Mouse (Mus musculus): ENCODE data around the gene Nrip2. TPM values are rescaled to one million over a fixed set of nuclear protein-coding genes. Genes with fewer than 3 reads are reported as not detected.
A peak's percentile ranks its signal among the peaks of the same experiment; 100 is the strongest.

Nrip2 gene
- polyA plus RNA-seq, 1 experiment from 2014 or later, result 5.3 TPM

DNA sequence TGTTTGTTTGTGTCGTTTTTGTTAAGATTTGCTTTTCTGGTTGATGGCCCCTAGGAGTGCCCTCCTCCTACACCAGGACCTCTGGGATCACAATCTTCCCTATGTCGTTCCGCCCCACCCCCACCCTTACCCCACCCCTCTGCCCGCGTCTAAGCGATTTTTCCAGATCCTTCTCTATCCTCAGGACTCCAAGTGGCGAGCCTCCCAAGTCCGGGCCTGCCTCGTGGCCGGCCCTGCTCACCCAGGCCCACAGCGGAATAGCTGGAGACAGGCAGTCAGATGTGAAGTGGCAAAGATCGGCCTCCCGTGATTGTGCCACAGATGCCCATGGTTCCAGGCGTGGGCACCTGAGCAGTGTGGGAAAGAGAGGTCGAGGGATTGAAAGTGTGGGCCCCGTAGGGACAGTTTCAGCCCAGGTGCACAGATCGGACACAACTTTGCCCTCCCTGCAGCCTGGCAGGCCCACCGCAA, 39.8 kb downstream of the Nrip2 start:
- Histone ChIP-seq H3K9ac (peak overlapping the region; percentile 39; the same call in 1 of the 2 replicates), H3K27ac (peak overlapping the region; percentile 95), H3K9me3 (no peaks in the 10 kb centered on the region), H3K4me1 (peaks cover 7% of the 10 kb centered on the region; the same call in 1 of the 2 replicates), H3K4me3 (replicated peaks) (peak overlapping the region; percentile 92), H3K4me2 (peak overlapping the region; percentile 71), H3K27me3 (replicated peaks) (no peaks in the 10 kb centered on the region), H3K36me3 (peaks cover 20% of the 10 kb centered on the region)
- ATAC-seq (ENCODE audit: insufficient read depth, low FRiP score, low read depth), result peak; percentile 30; the same call in 1 of the 2 replicates
- WGBS, result 23% methylated on average over 18 of the region's 18 CpGs

DNA sequence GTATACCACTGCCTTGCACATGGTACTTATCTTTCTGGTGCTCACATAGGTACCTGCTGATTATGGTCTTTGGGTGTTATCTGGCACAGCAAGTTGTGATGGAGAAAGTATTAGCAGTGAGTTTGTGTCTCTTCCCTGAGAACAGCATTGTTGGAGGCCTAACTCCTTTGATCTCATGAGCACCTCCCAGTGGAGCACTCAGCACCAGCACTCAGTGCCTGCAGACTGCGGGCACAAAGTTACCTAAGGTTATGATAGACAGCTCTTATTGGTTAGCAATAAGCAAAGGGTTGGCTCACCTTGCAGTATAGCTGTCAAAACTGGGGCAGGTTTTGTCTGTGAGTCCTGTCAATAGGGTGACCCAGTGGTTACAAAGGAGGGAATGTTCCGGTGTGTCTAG, 41.1 kb downstream of the Nrip2 start:
- H3K4me3 ChIP-seq (replicated peaks), result no peak overlapping the region
- H3K27me3 ChIP-seq (replicated peaks), result no peaks in the 10 kb centered on the region
- no peak for ATAC-seq (ENCODE audit: insufficient read depth, low FRiP score, low read depth)
- no peak overlapping the region for H3K27ac ChIP-seq
- no peaks in the 10 kb centered on the region for H3K9me3 ChIP-seq
- H3K4me2 ChIP-seq, result no peak overlapping the region
- H3K9ac ChIP-seq, result no peak overlapping the region
- H3K4me1 ChIP-seq, result peaks cover 7% of the 10 kb centered on the region; the same call in 1 of the 2 replicates
- WGBS, result 91% methylated on average over 2 of the region's 2 CpGs
- H3K36me3 ChIP-seq, result peaks cover 7% of the 10 kb centered on the region

DNA sequence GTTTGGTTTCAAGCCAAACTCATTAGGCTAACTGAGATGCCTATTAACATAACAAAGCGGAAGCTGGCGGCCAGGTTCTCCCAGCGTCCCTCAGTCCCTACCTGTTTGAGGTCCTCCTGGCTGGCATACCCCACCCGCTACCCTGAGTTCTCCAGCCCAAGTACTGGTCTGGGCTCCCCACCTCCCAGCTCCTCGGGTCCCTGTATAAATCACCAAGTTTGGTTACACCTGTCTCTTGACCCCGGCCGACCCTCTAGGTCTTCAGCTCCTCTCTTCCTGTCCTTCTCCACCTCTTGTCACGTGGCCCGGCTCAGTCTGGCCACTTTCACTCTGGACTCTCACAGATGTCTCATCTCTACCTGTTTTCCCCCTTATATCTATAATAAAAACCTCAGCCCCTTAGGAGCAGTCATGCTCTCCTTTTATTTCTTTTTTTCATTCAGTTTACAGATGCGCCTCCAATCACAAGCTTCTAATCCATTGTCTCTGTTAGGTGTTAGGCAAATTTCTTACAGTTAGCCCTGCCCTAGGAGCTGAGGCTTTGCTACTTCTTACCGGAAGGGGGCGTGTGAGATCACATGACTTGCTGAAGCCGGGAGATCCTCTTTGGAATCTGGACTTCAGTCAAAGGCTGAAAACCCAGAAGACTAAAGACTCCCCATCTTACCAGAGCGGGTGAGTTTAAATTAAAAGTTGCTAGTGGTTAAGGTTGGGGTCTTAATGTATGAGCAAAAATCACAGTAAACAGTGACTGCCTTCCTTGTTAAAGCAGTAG, 46.9 kb downstream of the Nrip2 start:
- H3K9ac ChIP-seq, result no peak overlapping the region
- ATAC-seq (ENCODE audit: insufficient read depth, low FRiP score, low read depth), result peak; percentile 68

DNA sequence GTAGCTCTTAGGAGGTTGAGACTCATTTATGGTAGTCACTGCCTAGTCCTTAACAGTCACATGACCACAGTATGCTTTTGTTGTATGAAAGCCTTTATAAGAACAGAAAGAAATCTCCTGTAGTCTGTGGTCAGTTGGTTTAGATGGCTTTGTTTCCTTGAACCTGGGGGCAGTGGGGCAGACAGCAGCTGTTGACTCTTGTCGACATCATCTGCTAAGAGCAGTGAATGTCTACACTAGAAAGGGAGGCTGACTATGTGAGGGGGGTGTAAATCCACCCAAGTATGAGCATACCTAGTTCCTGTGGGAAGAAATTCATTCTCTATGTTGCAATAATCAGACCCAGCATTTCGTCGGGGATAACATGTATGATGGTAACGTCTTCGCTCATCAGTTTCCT, 48.0 kb downstream of the Nrip2 start:
- no peak overlapping the region for H3K9ac ChIP-seq
- ATAC-seq (ENCODE audit: insufficient read depth, low FRiP score, low read depth), result no peak
- H3K4me1 ChIP-seq, result 0 out of 2 replicates have a peak, but pooled peaks cover 4% of the 10 kb centered on the region
- H3K27me3 ChIP-seq (replicated peaks), result no peaks in the 10 kb centered on the region
- H3K4me3 ChIP-seq (replicated peaks), result no peak overlapping the region
- H3K9me3 ChIP-seq, result no peaks in the 10 kb centered on the region
- no peaks in the 10 kb centered on the region for H3K36me3 ChIP-seq
- 95% methylated on average over 5 of the region's 5 CpGs for WGBS
- no peak overlapping the region for H3K4me2 ChIP-seq
- no peak overlapping the region for H3K27ac ChIP-seq

More for the DNA sequence above, 46.9 kb downstream of the Nrip2 start:
- H3K27me3 ChIP-seq (replicated peaks), result no peaks in the 10 kb centered on the region
- 0 out of 2 replicates have a peak, but pooled peaks cover 4% of the 10 kb centered on the region for H3K4me1 ChIP-seq
- H3K36me3 ChIP-seq, result no peaks in the 10 kb centered on the region
- WGBS, result 15% methylated on average over 14 of the region's 14 CpGs
- H3K4me2 ChIP-seq, result peak overlapping the region; percentile 41
- peak overlapping the region; percentile 16 for H3K4me3 ChIP-seq (replicated peaks)
- H3K27ac ChIP-seq, result no peak overlapping the region
- no peaks in the 10 kb centered on the region for H3K9me3 ChIP-seq

- H3K27ac ChIP-seq, result no peak overlapping the region
- no peaks in the 10 kb centered on the region for H3K4me1 ChIP-seq
- H3K27me3 ChIP-seq (replicated peaks), result no peaks in the 10 kb centered on the region
- no peaks in the 10 kb centered on the region for H3K9me3 ChIP-seq
- H3K4me2 ChIP-seq, result no peak overlapping the region
- no peak overlapping the region for H3K9ac ChIP-seq
- 62% methylated on average over 12 of the region's 12 CpGs for WGBS
- no peak overlapping the region for H3K4me3 ChIP-seq (replicated peaks)
- no peak for ATAC-seq (ENCODE audit: insufficient read depth, low FRiP score, low read depth)
- H3K36me3 ChIP-seq, result no peaks in the 10 kb centered on the region
Observed at GRCm38 (mm10) chr6:128455835-128456605, 56.9 kb downstream of the Nrip2 start.

GRCm38 (mm10) chr6:128457186-128457585, 58.1 kb downstream of the Nrip2 start:
- Histone ChIP-seq H3K4me1 (no peaks in the 10 kb centered on the region), H3K27me3 (replicated peaks) (no peaks in the 10 kb centered on the region), H3K4me2 (no peak overlapping the region), H3K9me3 (no peaks in the 10 kb centered on the region), H3K27ac (no peak overlapping the region), H3K9ac (no peak overlapping the region), H3K36me3 (no peaks in the 10 kb centered on the region), H3K4me3 (replicated peaks) (no peak overlapping the region)
- WGBS, result 78% methylated on average over 5 of the region's 5 CpGs
- no peak for ATAC-seq (ENCODE audit: insufficient read depth, low FRiP score, low read depth)

GRCm38 (mm10) chr6:128460321-128460720, 61.2 kb downstream of the Nrip2 start:
- Histone ChIP-seq H3K27me3 (replicated peaks) (no peaks in the 10 kb centered on the region), H3K27ac (no peak overlapping the region), H3K4me1 (no peaks in the 10 kb centered on the region), H3K4me2 (no peak overlapping the region), H3K36me3 (no peaks in the 10 kb centered on the region), H3K9me3 (no peaks in the 10 kb centered on the region), H3K4me3 (replicated peaks) (no peak overlapping the region), H3K9ac (no peak overlapping the region)
- 50% methylated on average over 2 of the region's 2 CpGs for WGBS
- ATAC-seq (ENCODE audit: insufficient read depth, low FRiP score, low read depth), result no peak

DNA sequence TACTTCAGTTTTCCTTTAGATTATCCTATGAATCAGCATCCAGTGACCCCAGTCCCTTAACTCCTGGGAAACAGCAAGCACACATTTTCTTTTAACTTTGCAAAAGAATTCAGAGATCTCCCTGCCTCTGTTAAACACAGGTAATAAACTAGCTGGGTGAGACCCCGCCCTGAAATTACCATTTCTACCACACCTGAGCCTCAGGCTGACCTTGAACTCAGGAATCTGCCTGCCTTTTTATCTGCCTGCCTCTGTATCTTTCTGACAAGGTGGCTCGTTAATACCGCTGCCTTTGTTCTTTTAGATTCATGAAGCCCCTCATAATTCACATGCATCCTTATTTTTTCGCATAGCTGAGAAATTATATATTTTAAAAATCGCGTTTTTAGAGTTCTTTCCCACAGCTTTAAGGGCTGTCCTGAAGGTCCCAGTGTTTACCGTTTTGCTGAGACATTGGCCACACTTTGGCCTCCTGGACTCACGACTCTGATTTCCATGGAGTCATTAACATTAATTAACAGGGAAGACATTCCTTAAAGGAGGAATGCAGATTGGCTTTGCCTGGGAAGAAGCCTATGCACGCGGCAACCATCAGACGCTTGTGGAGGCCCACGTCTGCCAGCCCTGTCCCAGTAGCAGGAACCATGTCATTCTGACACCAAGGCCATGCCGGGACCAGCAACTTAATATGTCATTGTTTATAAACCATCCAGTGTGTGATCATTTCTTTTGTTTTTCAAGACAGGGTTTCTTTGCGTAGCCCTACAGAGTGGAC, 61.8 kb downstream of the Nrip2 start:
- ATAC-seq (ENCODE audit: insufficient read depth, low FRiP score, low read depth), result no peak
- 83% methylated on average over 14 of the region's 14 CpGs for WGBS
- H3K4me2 ChIP-seq, result no peak overlapping the region
- H3K4me1 ChIP-seq, result no peaks in the 10 kb centered on the region
- no peaks in the 10 kb centered on the region for H3K27me3 ChIP-seq (replicated peaks)
- no peak overlapping the region for H3K4me3 ChIP-seq (replicated peaks)
- no peaks in the 10 kb centered on the region for H3K36me3 ChIP-seq
- no peak overlapping the region for H3K9ac ChIP-seq
- no peak overlapping the region for H3K27ac ChIP-seq
- H3K9me3 ChIP-seq, result no peaks in the 10 kb centered on the region

- H3K9ac ChIP-seq, result no peak overlapping the region
- no peak overlapping the region for H3K4me3 ChIP-seq (replicated peaks)
- H3K36me3 ChIP-seq, result no peaks in the 10 kb centered on the region
- H3K4me2 ChIP-seq, result no peak overlapping the region
- H3K4me1 ChIP-seq, result no peaks in the 10 kb centered on the region
- no peaks in the 10 kb centered on the region for H3K9me3 ChIP-seq
- H3K27ac ChIP-seq, result no peak overlapping the region
- ATAC-seq (ENCODE audit: insufficient read depth, low FRiP score, low read depth), result no peak
- no peaks in the 10 kb centered on the region for H3K27me3 ChIP-seq (replicated peaks)
Observed at GRCm38 (mm10) chr6:128461606-128462005, 62.5 kb downstream of the Nrip2 start.

DNA sequence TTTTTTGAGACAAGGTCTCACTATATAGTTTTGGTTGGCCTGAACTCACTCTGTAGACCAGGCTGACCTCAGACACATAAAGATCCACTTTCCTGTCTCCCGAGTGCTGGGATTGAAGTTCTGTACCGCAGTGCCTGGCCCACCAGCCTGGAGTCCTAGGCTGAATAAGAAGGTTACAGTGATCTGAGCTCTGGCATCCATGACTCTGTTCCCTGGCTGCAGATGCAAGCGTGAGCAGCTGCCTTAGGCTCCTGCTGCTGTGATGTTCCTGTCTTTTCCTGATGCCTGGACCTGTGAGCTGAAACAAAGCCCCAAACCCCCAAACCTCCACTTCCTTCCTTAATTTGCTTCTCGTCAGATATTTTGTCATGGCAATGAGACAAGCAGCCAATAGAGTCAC, 65.9 kb downstream of the Nrip2 start:
- ATAC-seq (ENCODE audit: insufficient read depth, low FRiP score, low read depth), result no peak

More for the DNA sequence above, 65.9 kb downstream of the Nrip2 start:
- no peaks in the 10 kb centered on the region for H3K36me3 ChIP-seq
- 80% methylated on average over 4 of the region's 4 CpGs for WGBS
- H3K4me1 ChIP-seq, result no peaks in the 10 kb centered on the region
- no peaks in the 10 kb centered on the region for H3K27me3 ChIP-seq (replicated peaks)
- no peaks in the 10 kb centered on the region for H3K9me3 ChIP-seq
- H3K27ac ChIP-seq, result no peak overlapping the region
- H3K9ac ChIP-seq, result no peak overlapping the region
- H3K4me3 ChIP-seq (replicated peaks), result no peak overlapping the region
- no peak overlapping the region for H3K4me2 ChIP-seq
